Comparison of ENCODE assay signal across 22 mouse cellular contexts in genomic region chr15:9861825-9862224, GRCm38 (mm10).
"Had no signal": no experiment of that assay in that cellular context is flagged by ENCODE, and none has a peak within 500 bp of the region (broad histone marks: within the 10 kb centered on the region; RNA-seq: fewer than 3 reads in every experiment).

No protein-coding gene starts in this region.

- ATAC-seq: hindbrain, postnatal 0 days; inflammation-experienced regulatory T-cells, adult 6 months; intestine, embryonic 16.5 days; liver, postnatal 0 days had no signal

- DNase-seq: kidney, postnatal 36 days; left cerebral cortex, postnatal 4 days; liver, postnatal 0 days; lung, postnatal 14 days; lung, postnatal 4 days; midbrain, embryonic 14.5 days; right cerebral cortex, adult 18-20 months; right cerebral cortex, postnatal 14 days; right cerebral cortex, postnatal 4 days; thymus, postnatal 25 days had no signal

- H3K4me3 ChIP-seq: limb, embryonic 12.5 days; limb, embryonic 15.5 days; lung, embryonic 15.5 days; neural tube, embryonic 12.5 days; neural tube, embryonic 15.5 days; stomach, embryonic 15.5 days had no signal

- H3K9ac ChIP-seq: limb, embryonic 12.5 days; limb, embryonic 15.5 days; liver, embryonic 14.5 days; liver, postnatal 0 days; lung, embryonic 15.5 days; neural tube, embryonic 12.5 days; neural tube, embryonic 15.5 days; stomach, embryonic 15.5 days had no signal

- H3K9me3 ChIP-seq: limb, embryonic 12.5 days; limb, embryonic 15.5 days; lung, embryonic 15.5 days; neural tube, embryonic 12.5 days; neural tube, embryonic 15.5 days; stomach, embryonic 15.5 days had no signal

- H3K36me3 ChIP-seq: limb, embryonic 12.5 days; limb, embryonic 15.5 days; lung, embryonic 15.5 days; neural tube, embryonic 12.5 days; neural tube, embryonic 15.5 days; stomach, embryonic 15.5 days had no signal

- H3K27me3 ChIP-seq: limb, embryonic 12.5 days; limb, embryonic 15.5 days; lung, embryonic 15.5 days; neural tube, embryonic 12.5 days; neural tube, embryonic 15.5 days; stomach, embryonic 15.5 days had no signal

- H3K4me2 ChIP-seq: limb, embryonic 12.5 days; limb, embryonic 15.5 days; liver, embryonic 11.5 days; lung, embryonic 15.5 days; midbrain, embryonic 11.5 days; neural tube, embryonic 12.5 days; neural tube, embryonic 15.5 days; stomach, embryonic 15.5 days had no signal

- H3K4me1 ChIP-seq: limb, embryonic 12.5 days; limb, embryonic 15.5 days; lung, embryonic 15.5 days; neural tube, embryonic 12.5 days; neural tube, embryonic 15.5 days; stomach, embryonic 15.5 days had no signal

- H3K27ac ChIP-seq: hindbrain, postnatal 0 days; limb, embryonic 12.5 days; limb, embryonic 15.5 days; liver, embryonic 14.5 days; lung, embryonic 15.5 days; neural tube, embryonic 12.5 days; neural tube, embryonic 15.5 days; stomach, embryonic 15.5 days had no signal
